Mouse (Mus musculus) midbrain, embryonic 16.5 days (tissue): Measurements from ENCODE around the gene Asb8. TPM values are rescaled to one million over a fixed set of nuclear protein-coding genes. Genes with fewer than 3 reads are reported as not detected.
A peak's percentile ranks its signal among the peaks of the same experiment; 100 is the strongest.

Source experiments
- ATAC-seq: fragments of 200-750 bp; cut with Nextera tagmentation; 2 replicates; pipeline ENCODE4 v1.8.0; 2017; ENCODE audit warnings: moderate TSS enrichment
- H3K27ac ChIP-seq: fragments of 300-500 bp; sonication (generic); 2 replicates; pipeline ENCODE4 v1.5.1; 2014; ENCODE audit warnings: mild to moderate bottlenecking, low read length, mixed read lengths
- H3K27me3 ChIP-seq: fragments of 300-500 bp; sonication (generic); 2 replicates; pipeline ENCODE4 v1.6.1; 2014; ENCODE audit warnings: low read depth, low read length, mixed read lengths; ENCODE audit not compliant: control insufficient read depth, insufficient read depth
- H3K36me3 ChIP-seq: fragments of 300-500 bp; sonication (generic); 2 replicates; pipeline ENCODE4 v1.6.1; 2014; ENCODE audit warnings: mild to moderate bottlenecking, low read length, moderate library complexity, mixed read lengths; ENCODE audit not compliant: control insufficient read depth, insufficient read depth
- H3K4me1 ChIP-seq: fragments of 300-500 bp; sonication (generic); 2 replicates; pipeline ENCODE4 v1.6.1; 2014; ENCODE audit warnings: mild to moderate bottlenecking, low read length, mixed read lengths; ENCODE audit not compliant: control insufficient read depth, insufficient read depth
- H3K4me2 ChIP-seq: fragments of 300-500 bp; sonication (generic); 2 replicates; pipeline ENCODE4 v1.6.1; 2014; ENCODE audit warnings: mild to moderate bottlenecking, low read length, mixed read lengths
- H3K4me3 ChIP-seq: fragments of 300-500 bp; sonication (generic); 2 replicates; pipeline ENCODE4 v1.5.1; 2014; ENCODE audit warnings: low read depth, mild to moderate bottlenecking, low read length, moderate library complexity, mixed read lengths
- H3K9ac ChIP-seq: fragments of 300-500 bp; sonication (generic); 2 replicates; pipeline ENCODE4 v1.6.1; 2014; ENCODE audit warnings: low read depth, low read length, mixed read lengths
- H3K9me3 ChIP-seq: fragments of 300-500 bp; sonication (generic); replicated peaks from 2 replicates; pipeline ENCODE4 v1.6.1; 2014; ENCODE audit warnings: mild to moderate bottlenecking, low read length, mixed read lengths; ENCODE audit not compliant: control insufficient read depth, poor library complexity, severe bottlenecking
- WGBS: fragments of 180-500 bp; shearing (Covaris S2); extraction: QIAGEN DNeasy Blood & Tissue Kit; methylation state at CpG from one replicate; pipeline ENCODE4 v1.1.7; 2014; 5-methylcytosine and 5-hydroxymethylcytosine counted together
- polyA plus RNA-seq: library from polyadenylated mRNA; unstranded; fragments of >200 nt; fragmentation: Nextera tagmentation; extraction: Ambion mirVana; gene quantifications from 2 replicates; pipeline ENCODE4 v1.2.1, GENCODE M21; 2015

The Asb8 gene
- polyA plus RNA-seq, 1 experiment from 2014 or later: 63.5 TPM

- 3% methylated on average over 26 of the region's 26 CpGs for WGBS
Observed at GRCm38 (mm10) chr15:98180567-98181131, 15.2 kb upstream of the Asb8 start.

GRCm38 (mm10) chr15:98177320-98177719, 11.9 kb upstream of the Asb8 start:
- Histone ChIP-seq H3K4me3 (no peak overlapping the region), H3K4me2 (no peak overlapping the region), H3K27ac (no peak overlapping the region), H3K9ac (no peak overlapping the region), H3K9me3 (no peaks in the 10 kb centered on the region), H3K36me3 (no peaks in the 10 kb centered on the region), H3K4me1 (peaks cover 9% of the 10 kb centered on the region), H3K27me3 (peaks cover 6% of the 10 kb centered on the region; the same call in 1 of the 2 replicates)
- 75% methylated on average over 3 of the region's 3 CpGs for WGBS
- ATAC-seq: no peak

More at GRCm38 (mm10) chr15:98180567-98181131, 15.2 kb upstream of the Asb8 start:
- H3K27me3 ChIP-seq: peaks cover 6% of the 10 kb centered on the region; the same call in 1 of the 2 replicates
- peak overlapping the region; percentile 89 for H3K4me2 ChIP-seq
- no peaks in the 10 kb centered on the region for H3K9me3 ChIP-seq
- peaks cover 5% of the 10 kb centered on the region for H3K4me1 ChIP-seq
- peak overlapping the region; percentile 73 for H3K9ac ChIP-seq
- peak overlapping the region; percentile 87 for H3K27ac ChIP-seq
- no peaks in the 10 kb centered on the region for H3K36me3 ChIP-seq
- H3K4me3 ChIP-seq: peak overlapping the region; percentile 67
- ATAC-seq: no peak

- no peak overlapping the region for H3K9ac ChIP-seq
- ATAC-seq: no peak
- peaks cover 34% of the 10 kb centered on the region for H3K4me1 ChIP-seq
- 33% methylated on average over 8 of the region's 8 CpGs for WGBS
- H3K27me3 ChIP-seq: peaks cover 6% of the 10 kb centered on the region
- no peak overlapping the region for H3K4me3 ChIP-seq
- no peaks in the 10 kb centered on the region for H3K9me3 ChIP-seq
- no peak overlapping the region for H3K27ac ChIP-seq
- H3K36me3 ChIP-seq: no peaks in the 10 kb centered on the region
- H3K4me2 ChIP-seq: no peak overlapping the region
Observed at GRCm38 (mm10) chr15:98173821-98174220, 8.4 kb upstream of the Asb8 start.

- Histone ChIP-seq H3K36me3 (no peaks in the 10 kb centered on the region), H3K4me3 (no peak overlapping the region), H3K27me3 (peaks cover 3% of the 10 kb centered on the region), H3K4me2 (peak overlapping the region; percentile 95), H3K27ac (no peak overlapping the region), H3K9ac (0 out of 2 replicates have a peak overlapping the region, but pooled peaks have one; percentile 3), H3K9me3 (no peaks in the 10 kb centered on the region), H3K4me1 (peaks cover 36% of the 10 kb centered on the region)
- WGBS: 73% methylated on average over 5 of the region's 5 CpGs
- ATAC-seq: no peak
Observed at GRCm38 (mm10) chr15:98172113-98172512, 6.7 kb upstream of the Asb8 start.

GRCm38 (mm10) chr15:98170917-98171316, 5.5 kb upstream of the Asb8 start:
- H3K36me3 ChIP-seq: no peaks in the 10 kb centered on the region
- peak overlapping the region; percentile 95 for H3K4me2 ChIP-seq
- no peak overlapping the region for H3K27ac ChIP-seq
- H3K9ac ChIP-seq: no peak overlapping the region
- ATAC-seq: no peak
- peak overlapping the region; percentile 74 for H3K4me3 ChIP-seq
- peaks cover 43% of the 10 kb centered on the region for H3K4me1 ChIP-seq
- H3K27me3 ChIP-seq: no peaks in the 10 kb centered on the region; the same call in 1 of the 2 replicates
- no peaks in the 10 kb centered on the region for H3K9me3 ChIP-seq
- WGBS: 70% methylated on average over 9 of the region's 9 CpGs

GRCm38 (mm10) chr15:98170365-98170764, 4.9 kb upstream of the Asb8 start:
- peaks cover 43% of the 10 kb centered on the region for H3K4me1 ChIP-seq
- peak overlapping the region; percentile 74 for H3K4me3 ChIP-seq
- ATAC-seq: no peak
- no peaks in the 10 kb centered on the region for H3K36me3 ChIP-seq
- no peaks in the 10 kb centered on the region for H3K9me3 ChIP-seq
- H3K4me2 ChIP-seq: peak overlapping the region; percentile 95
- no peaks in the 10 kb centered on the region; the same call in 1 of the 2 replicates for H3K27me3 ChIP-seq
- H3K27ac ChIP-seq: no peak overlapping the region
- peak overlapping the region; percentile 84 for H3K9ac ChIP-seq
- WGBS: 26% methylated on average over 7 of the region's 7 CpGs

GRCm38 (mm10) chr15:98168622-98169004, 3.2 kb upstream of the Asb8 start:
- 3% methylated on average over 19 of the region's 19 CpGs for WGBS

GRCm38 (mm10) chr15:98167645-98168621, 2.5 kb upstream of the Asb8 start:
- peak overlapping the region; percentile 96 for H3K27ac ChIP-seq
- H3K27me3 ChIP-seq: peaks cover 3% of the 10 kb centered on the region; the same call in 1 of the 2 replicates
- peak overlapping the region; percentile 95 for H3K4me2 ChIP-seq
- peaks cover 40% of the 10 kb centered on the region for H3K4me1 ChIP-seq
- H3K36me3 ChIP-seq: no peaks in the 10 kb centered on the region
- no peaks in the 10 kb centered on the region for H3K9me3 ChIP-seq
- H3K9ac ChIP-seq: peak overlapping the region; percentile 84
- ATAC-seq: peak; percentile 93
- 1% methylated on average over 66 of the region's 69 CpGs for WGBS
- H3K4me3 ChIP-seq: peak overlapping the region; percentile 74

More at GRCm38 (mm10) chr15:98168622-98169004, 3.2 kb upstream of the Asb8 start:
- peak overlapping the region; percentile 96; the same call in 1 of the 2 replicates for H3K27ac ChIP-seq
- peak overlapping the region; percentile 74 for H3K4me3 ChIP-seq
- no peaks in the 10 kb centered on the region for H3K36me3 ChIP-seq
- no peak for ATAC-seq
- peaks cover under 1% of the 10 kb centered on the region; the same call in 1 of the 2 replicates for H3K27me3 ChIP-seq
- H3K9ac ChIP-seq: peak overlapping the region; percentile 84
- no peaks in the 10 kb centered on the region for H3K9me3 ChIP-seq
- H3K4me1 ChIP-seq: peaks cover 42% of the 10 kb centered on the region
- H3K4me2 ChIP-seq: peak overlapping the region; percentile 95
